Mouse (Mus musculus) ES-Bruce4 (cell line): ENCODE data around the gene Mc3r. TPM values are rescaled to one million over a fixed set of nuclear protein-coding genes. Genes with fewer than 3 reads are reported as not detected.

Source experiments
- H3K27ac ChIP-seq: 2 replicates; pipeline ENCODE4 v1.5.1; 2012; ENCODE audit warnings: low read length, inconsistent platforms; ENCODE audit not compliant: insufficient read depth
- H3K27me3 ChIP-seq: 2 replicates; pipeline ENCODE4 v1.6.1; 2012; ENCODE audit warnings: mild to moderate bottlenecking, low read length, inconsistent platforms; ENCODE audit not compliant: control insufficient read depth, poor library complexity, insufficient read depth, severe bottlenecking
- H3K36me3 ChIP-seq: 2 replicates; pipeline ENCODE4 v1.6.1; 2012; ENCODE audit warnings: inconsistent platforms, mild to moderate bottlenecking, low read length, moderate library complexity; ENCODE audit not compliant: control insufficient read depth, poor library complexity, insufficient read depth, severe bottlenecking
- H3K4me1 ChIP-seq: one replicate; pipeline ENCODE4 v1.8.1; 2011; ENCODE audit warnings: low read length; ENCODE audit not compliant: control insufficient read depth, insufficient read depth
- H3K4me3 ChIP-seq: 2 replicates; pipeline ENCODE4 v1.5.1; 2011; ENCODE audit warnings: low read depth, mild to moderate bottlenecking, low read length
- H3K9ac ChIP-seq: 2 replicates; pipeline ENCODE4 v1.6.1; 2012; ENCODE audit warnings: low read depth, mild to moderate bottlenecking, inconsistent platforms; ENCODE audit not compliant: poor library complexity, severe bottlenecking
- H3K9me3 ChIP-seq: replicated peaks from 2 replicates; pipeline ENCODE4 v1.6.1; 2012; ENCODE audit warnings: mild to moderate bottlenecking, low read length, inconsistent platforms; ENCODE audit not compliant: control insufficient read depth, poor library complexity, insufficient read depth, severe bottlenecking
- CTCF ChIP-seq: IDR thresholded peaks from one replicate; pipeline ENCODE4 v1.8.1; 2011; ENCODE audit warnings: low read depth, low read length
- EP300 ChIP-seq: IDR thresholded peaks from 2 replicates; pipeline ENCODE4 v1.6.1; 2011; ENCODE audit warnings: low read depth, low read length; ENCODE audit not compliant: insufficient read depth
- POLR2A ChIP-seq: IDR thresholded peaks from one replicate; pipeline ENCODE4 v1.8.1; 2011; ENCODE audit warnings: low read length; ENCODE audit not compliant: insufficient read depth
- polyA plus RNA-seq: library from polyadenylated mRNA; stranded (reverse); fragments of >200 nt; gene quantifications from 2 replicates; pipeline ENCODE4 v1.2.4, GENCODE M21; 2011; ENCODE audit warnings: low read depth; ENCODE audit not compliant: missing spikeins, insufficient read depth, insufficient read length

Mc3r gene
- not detected in 2 replicates for polyA plus RNA-seq

DNA sequence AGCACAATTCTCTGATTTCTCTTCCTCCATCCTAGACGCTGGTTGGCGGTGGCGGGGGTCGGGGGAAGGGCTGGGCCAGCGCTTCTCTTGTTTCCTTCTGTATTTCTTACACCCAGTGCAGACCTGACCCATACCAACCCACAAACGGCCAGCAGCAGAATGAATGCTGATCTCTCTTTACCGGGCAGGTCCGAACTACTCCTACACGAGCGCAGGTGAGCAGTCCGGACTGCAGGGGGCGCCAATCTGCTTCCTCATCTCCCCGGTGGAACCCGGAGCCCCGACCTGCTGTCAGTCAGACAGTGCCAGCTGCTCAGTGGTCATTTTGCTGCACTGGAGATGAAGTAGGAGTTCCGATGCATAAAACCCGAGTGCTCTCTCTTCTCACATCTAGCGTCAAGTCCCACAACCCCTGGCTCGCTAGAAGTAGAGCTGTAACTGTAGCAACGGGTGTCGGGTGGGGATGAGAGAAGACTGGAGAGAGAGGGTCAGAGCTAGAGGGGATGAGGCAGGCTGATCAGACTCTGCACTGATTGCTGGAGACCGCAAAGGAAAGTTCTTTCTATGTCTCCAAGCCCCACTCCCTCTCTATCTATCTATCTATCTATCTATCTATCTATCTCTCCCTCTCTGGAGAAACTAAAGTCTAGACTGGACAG lies at the start of gene Mc3r:
Gene Mc3r (plus strand): TSS at position 387 of the 659 bp plus-strand sequence.
- Histone ChIP-seq H3K9ac (no peak within 1 kb of the TSS), H3K4me3 (no peak within 1 kb of the TSS), H3K36me3 (no peaks in the 10 kb centered on the region), H3K4me1 (no peaks in the 10 kb centered on the region), H3K9me3 (no peaks in the 10 kb centered on the region), H3K27ac (no peak within 1 kb of the TSS), H3K27me3 (no peaks in the 10 kb centered on the region)
- TF ChIP-seq EP300, result no peak
- TF ChIP-seq CTCF, result peak; percentile 83

DNA sequence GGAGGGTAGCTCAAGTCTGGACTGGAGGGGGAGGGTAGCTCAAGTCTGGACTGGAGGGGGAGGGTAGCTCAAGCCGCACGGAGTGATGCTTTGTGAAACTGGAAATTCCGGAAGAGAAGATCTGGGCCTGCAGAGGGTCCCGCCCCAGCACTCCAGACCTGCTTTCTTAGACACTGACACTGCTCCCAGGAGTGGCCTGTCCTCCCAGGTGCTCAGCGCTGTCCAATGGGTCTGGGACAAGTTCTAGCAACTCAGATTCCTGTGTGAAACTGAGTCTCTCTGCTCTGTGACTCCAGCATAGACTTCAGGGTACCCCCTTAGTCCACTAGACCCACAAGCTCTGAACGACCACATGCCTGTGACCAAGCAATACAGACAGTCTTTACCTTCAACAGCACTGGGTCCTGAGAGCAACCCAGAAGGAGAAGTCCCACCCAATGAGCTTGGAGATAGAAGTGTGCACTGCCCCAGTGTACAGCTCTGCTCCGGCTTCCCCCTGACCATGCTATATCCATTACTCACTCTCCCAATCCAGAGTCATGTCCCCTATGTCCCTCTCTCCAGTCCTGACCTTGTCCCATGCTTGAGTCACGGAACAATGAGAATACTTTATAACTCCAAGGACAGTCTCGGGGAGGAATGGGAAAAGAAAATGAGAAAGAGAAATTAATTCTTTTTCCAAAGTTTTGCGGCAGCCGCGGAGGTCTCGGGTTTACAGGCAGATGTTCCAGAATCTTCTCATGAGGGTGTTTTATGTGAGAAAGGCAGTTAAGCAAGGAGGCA lies 46.1 kb upstream of the Mc3r start:
- no peak overlapping the region for H3K9ac ChIP-seq
- no peaks in the 10 kb centered on the region for H3K4me1 ChIP-seq
- TF ChIP-seq EP300 (no peak), POLR2A (no peak), CTCF (no peak)
- no peak overlapping the region for H3K4me3 ChIP-seq
- no peaks in the 10 kb centered on the region for H3K9me3 ChIP-seq
- H3K27me3 ChIP-seq, result no peaks in the 10 kb centered on the region
- no peaks in the 10 kb centered on the region for H3K36me3 ChIP-seq
- H3K27ac ChIP-seq, result no peak overlapping the region

DNA sequence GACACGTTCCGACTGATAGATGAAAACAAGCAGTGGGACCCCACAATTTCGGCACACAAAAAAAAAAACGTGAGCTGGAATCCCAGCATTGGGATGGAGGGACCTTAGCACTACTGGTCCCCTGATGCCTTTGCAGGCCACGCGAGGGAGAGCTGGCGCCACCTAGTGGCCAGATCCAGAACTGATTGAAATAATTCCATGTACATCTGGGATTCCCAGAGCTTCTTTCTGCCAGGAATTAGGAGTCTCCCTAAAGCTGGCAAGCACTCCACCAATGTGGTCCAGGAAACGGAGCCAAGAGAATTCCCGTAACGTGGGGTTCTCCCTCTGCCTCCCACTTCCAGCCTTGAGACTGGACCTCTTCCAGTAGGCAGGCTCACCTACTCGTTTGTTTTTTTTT lies 41.3 kb upstream of the Mc3r start:
- Histone ChIP-seq H3K36me3 (no peaks in the 10 kb centered on the region), H3K27ac (no peak overlapping the region), H3K4me3 (no peak overlapping the region), H3K9me3 (no peaks in the 10 kb centered on the region), H3K4me1 (no peaks in the 10 kb centered on the region), H3K27me3 (no peaks in the 10 kb centered on the region), H3K9ac (no peak overlapping the region)
- TF ChIP-seq CTCF, result peak; percentile 93
- TF ChIP-seq POLR2A, result no peak

DNA sequence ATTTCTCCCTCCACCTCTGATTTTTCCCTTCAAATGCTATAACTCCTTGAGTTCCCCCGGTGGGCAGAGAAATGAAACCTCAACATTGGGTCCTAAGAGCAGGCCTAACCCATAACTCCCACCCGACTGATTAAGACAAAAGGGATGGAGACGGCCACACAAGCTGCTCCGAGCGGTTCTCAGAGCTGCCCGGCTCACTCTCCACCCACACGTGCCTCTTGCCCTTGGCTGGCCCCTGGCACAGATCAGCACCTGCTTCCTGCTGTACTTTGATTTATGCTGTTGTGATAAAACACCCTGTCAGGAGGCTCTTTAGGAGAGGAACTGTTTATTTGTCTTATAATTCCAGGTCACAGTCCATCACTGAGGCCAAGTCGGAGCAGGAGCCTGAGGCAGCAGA lies 34.8 kb upstream of the Mc3r start:
- Histone ChIP-seq H3K27me3 (no peaks in the 10 kb centered on the region), H3K9me3 (no peaks in the 10 kb centered on the region), H3K4me3 (no peak overlapping the region), H3K36me3 (no peaks in the 10 kb centered on the region), H3K9ac (no peak overlapping the region), H3K4me1 (peaks cover 3% of the 10 kb centered on the region), H3K27ac (no peak overlapping the region)
- no peak for TF ChIP-seq EP300
- TF ChIP-seq POLR2A, result no peak
- TF ChIP-seq CTCF, result no peak

DNA sequence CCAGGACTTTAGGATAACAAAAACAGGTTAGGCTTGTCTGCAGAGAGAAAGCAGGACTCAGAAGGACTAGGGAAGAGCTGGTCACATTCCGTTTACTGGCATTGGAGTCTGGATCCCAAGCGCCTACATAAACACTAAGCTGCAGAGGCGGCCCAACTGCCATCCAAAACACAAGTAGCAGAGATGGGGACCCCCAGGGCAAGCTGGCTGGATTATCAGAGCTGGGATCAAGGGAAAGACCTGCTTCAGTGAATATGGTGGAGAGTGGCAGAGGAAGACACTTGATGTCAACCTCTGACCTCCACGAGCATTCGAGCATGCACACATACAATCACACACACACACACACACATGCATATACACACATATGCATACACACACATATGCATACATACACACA lies 34.0 kb upstream of the Mc3r start:
- no peak for TF ChIP-seq POLR2A
- TF ChIP-seq EP300, result no peak
- no peak for TF ChIP-seq CTCF

DNA sequence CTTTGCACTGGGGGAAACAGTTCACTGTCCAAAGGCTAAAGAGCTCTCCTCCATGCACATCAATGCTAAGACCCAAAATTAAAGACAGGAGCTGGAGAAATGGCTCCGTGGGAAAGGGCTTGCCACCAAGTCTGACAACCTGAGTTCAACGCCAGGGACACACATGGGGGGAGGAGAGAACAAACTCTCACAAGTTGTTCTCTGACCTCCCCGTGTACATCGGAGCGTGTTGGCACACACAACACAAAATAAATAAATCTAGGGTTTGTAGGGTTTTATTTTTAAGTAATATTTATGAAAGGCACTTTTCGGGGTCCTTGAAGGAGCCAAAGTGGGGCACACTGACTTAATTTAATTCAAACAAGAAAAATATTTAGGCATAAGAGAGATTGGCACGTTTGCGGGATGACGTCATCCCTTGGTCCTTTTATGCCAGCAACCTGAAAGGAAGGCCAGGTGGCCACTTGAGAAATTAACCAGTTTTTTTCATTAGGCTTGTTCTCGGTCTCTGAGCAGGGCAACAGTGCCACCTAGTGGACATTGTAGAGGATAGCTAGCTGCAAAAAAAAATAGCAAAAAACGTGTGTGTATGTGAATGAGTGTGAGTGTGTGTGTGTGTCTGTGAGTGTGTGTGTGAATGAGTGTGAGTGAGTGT lies 32.7 kb upstream of the Mc3r start:
- H3K9me3 ChIP-seq, result no peaks in the 10 kb centered on the region

More for the DNA sequence above, 34.0 kb upstream of the Mc3r start:
- Histone ChIP-seq H3K9me3 (no peaks in the 10 kb centered on the region), H3K27me3 (no peaks in the 10 kb centered on the region), H3K27ac (no peak overlapping the region), H3K4me1 (peaks cover 3% of the 10 kb centered on the region), H3K4me3 (no peak overlapping the region), H3K36me3 (no peaks in the 10 kb centered on the region), H3K9ac (no peak overlapping the region)

More for the DNA sequence above, 32.7 kb upstream of the Mc3r start:
- H3K36me3 ChIP-seq, result no peaks in the 10 kb centered on the region
- peaks cover 3% of the 10 kb centered on the region for H3K4me1 ChIP-seq
- H3K9ac ChIP-seq, result no peak overlapping the region
- H3K4me3 ChIP-seq, result no peak overlapping the region
- TF ChIP-seq POLR2A, result no peak
- TF ChIP-seq CTCF, result peak; percentile 42
- H3K27ac ChIP-seq, result no peak overlapping the region
- H3K27me3 ChIP-seq, result no peaks in the 10 kb centered on the region
